Mouse (Mus musculus) megakaryocyte, embryonic 14.5 days (primary cell): ENCODE data around the gene 5730522E02Rik.

Experiments
- FLI1 ChIP-seq: IDR thresholded peaks from 2 replicates; pipeline ENCODE4 v1.6.1; 2012; ENCODE audit warnings: low read length, inconsistent platforms, mixed read lengths
- GATA1 ChIP-seq: IDR thresholded peaks from 3 replicates; pipeline ENCODE4 v1.6.1; 2012; ENCODE audit warnings: mixed read lengths, low read length, inconsistent platforms, borderline replicate concordance

DNA sequence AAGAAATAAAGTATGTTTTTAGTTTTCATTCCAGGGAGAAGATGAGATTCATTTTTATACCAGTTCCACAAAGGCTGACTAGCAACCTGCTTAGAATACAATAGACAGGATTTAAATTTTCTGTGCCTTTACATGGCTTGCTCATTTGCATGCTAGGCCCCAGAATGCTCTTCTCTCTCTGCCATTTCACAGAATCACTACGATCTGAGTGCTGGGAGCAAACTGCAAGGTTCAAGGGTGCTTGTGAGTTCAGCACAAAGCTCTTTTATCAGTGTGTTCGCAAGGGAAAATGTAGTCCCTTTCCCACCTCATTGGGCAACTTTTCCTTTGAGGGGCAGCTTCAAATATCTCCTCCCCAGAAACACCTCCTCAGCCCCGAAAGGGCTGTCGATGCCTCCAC, 107.7 kb downstream of the 5730522E02Rik start:
- TF ChIP-seq GATA1, result no peak
- no peak for TF ChIP-seq FLI1
